Mouse (Mus musculus): ENCODE measurements around the gene Trappc6a.

Trappc6a gene

DNA sequence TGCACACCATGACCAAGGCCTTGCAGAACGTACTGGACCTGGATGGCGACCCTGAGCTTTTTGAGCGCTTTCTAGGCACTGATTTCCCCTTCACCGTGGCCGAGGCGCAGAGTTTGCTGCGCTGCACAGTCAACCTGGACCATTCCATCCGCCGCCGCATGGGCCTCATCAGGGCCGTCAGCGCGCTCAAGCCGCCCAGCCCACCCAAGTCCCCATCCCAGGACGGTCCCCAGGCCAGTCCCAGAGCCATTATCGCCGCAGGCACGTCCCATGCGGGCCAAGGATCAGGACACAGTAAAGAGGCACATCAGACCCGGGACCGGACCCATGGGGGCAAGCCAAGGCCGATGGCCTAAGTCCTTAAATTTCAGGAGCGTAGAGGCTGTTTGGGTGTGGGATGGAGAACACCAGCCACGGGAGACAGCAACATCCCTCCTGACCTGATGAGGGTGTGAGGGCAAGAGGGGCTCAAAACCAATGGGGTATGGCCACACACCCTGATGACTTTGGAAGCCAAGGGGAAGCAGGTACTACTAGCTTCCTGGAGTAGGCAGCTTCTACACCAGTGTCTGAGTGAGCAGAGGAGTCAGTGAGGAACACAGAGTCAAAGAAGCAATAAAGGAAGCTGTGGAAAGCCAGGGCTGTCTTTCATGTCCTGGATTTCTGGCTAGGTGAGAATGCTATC, 16.4 kb downstream of the Trappc6a start:
- no peak for DNase-seq

DNA sequence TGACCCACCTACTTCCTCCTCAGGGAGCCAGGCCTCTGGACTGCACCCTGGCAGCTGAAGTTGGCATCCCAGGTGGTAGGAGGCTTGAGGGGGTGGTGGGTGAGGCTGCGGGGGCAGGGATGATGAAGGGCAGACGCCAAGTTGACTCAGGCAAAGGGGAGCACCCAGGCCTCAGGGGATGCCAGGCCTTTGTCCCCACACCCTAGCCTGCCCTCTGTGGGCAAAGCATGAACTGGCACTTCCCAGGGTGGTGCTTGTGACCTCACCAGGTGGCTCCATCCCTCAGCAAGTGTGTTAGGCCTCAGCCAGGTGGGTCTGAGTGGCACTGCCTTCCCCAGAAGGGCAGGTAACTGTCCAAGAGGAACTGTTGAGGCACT, 16.9 kb downstream of the Trappc6a start:
- DNase-seq: no peak

DNA sequence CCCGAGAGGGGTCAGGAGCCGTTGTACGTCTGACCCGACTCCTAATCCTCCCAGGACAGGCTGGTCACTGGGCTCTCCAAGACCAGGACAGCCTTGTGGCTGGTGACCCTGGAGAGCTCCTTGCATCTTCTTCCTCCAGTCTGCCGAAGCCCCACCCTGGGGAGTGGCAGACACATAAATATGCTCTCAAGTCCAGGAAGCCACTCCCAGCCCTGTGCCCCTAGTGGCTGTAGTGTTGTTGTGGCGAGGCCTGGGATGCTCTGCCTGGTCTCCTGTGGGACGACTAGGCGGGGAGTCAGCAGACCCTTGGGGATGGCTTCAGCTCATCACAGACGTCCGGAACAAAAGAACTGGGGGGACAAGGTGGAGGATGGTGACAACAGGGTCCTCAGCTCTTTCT, 22.9 kb downstream of the Trappc6a start:
- no peak for DNase-seq

DNA sequence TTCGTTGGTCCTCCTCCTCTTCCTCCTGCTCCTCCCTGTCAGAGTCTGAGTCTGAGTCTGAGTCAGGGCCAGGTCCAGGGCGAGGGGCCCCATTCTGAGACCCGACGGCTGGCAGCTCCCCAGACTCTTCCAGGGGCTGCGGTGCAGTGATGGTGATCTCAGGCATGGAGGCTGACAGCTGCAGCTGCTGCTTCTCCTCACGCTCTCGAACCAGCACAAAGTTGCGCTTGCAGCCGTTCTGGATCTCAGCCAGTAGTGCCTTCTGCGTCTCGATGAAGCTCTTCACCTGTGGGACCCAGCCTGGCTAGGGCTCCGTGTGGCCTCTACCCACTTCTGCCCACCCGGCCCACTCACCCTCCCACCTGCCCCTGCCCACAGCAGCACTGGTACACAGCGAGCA, 24.0 kb downstream of the Trappc6a start:
- no peak for DNase-seq

DNA sequence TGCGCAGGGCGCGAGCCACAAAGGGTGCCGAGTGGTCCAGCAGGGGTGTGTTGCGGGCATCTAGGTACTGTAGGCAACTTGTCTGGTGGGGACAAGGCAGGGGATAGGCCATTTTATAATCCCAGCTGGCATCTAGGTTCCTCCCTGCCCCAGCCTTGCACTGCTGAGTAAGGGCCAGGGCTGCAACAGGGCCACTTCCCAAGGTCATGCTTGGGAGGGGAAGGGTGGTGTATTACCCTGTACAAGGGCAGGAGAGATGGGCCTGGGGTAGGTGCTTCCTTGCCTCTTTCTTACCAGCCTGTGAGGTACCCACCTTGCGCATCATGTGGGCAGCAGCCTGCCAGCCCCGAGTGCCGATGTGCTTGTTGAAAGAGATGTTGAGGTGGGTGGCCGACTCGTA, 26.5 kb downstream of the Trappc6a start:
- DNase-seq: no peak

DNA sequence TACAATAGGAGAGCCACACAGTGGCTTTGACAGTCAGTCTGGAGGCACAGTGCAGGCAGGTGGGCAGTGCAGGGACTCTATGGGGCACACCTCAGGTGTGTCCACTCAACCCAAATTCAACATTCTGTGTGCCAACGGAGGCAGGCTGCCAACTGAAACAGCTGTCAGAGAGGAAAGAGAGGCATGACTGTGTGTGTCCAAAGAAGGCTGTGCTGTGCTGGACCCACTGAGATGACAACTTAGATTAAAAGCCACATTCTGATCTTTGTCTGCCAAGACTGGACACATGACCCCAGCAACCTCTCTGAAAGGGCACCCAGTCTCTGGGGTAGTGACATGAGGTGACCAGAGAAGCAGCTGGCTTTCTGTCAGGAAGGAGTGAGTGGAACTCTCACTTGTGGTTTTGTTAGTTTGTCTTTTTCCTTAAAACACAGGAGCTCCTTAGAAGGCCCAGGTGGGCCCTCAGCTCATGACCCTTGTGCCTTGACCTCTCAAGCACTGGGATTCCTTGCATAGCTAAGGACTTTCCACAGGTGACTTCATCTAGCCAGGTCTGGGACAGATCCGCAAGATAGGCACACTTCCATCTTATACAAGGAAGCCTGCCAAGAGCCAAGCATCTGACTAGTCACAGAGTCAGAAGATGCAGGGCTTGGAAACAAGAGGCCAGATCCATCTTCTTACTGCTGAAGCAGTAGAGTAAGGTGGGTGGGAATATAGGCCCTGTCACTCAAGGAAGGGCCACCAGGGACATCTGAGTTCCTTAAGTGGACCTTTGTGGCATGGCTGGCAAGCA, 32.8 kb downstream of the Trappc6a start:
- peak; percentile 28 for DNase-seq

DNA sequence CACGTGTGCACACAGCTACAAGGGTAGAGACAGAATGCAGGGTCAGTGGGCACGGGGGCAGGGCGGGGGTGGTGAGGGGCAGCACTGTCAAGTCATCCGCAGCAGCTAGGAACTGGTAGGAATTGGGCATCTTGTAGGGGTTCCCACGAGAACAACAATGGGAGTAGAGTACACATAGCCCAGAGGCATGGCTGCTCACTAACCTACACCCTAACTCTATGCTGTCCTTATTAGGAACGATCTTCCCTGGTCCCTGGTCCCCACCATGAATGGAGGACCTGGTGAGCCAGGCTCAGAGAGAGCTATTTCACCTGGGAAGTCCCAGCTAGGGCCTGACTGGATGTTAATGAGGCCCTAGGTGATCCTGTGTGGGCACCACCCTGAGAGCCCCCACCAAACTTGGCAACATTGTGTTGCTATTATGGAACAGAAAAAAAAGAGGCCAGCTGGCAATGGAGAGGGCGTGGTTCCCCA, 33.5 kb downstream of the Trappc6a start:
- no peak for DNase-seq

DNA sequence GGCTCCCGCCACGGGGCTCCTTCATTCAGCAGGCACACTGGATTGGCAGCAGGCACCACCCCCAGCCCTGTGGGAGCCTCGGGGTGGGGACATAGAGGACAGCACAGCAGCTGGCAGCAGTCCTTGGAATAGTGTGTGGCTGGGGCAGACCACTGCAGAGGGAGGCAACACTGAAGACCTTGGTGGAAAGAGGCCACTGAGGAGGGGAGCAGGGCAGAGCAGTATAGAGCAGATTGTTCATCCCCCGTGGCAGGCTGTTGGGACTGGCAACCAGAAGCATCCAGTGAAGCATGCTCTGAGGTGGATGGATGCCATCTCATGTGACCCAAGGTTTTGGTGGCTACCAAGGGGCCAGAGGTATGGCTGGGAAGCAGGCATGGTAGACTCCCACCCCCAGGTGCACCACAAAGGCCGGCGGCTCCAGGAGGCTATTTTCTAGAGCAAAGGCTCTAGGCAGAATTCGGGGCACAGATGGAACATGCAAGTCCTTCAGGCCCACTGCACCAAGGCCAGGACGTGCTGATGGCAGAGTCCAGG, 34.0 kb downstream of the Trappc6a start:
- peak; percentile 43 for DNase-seq

DNA sequence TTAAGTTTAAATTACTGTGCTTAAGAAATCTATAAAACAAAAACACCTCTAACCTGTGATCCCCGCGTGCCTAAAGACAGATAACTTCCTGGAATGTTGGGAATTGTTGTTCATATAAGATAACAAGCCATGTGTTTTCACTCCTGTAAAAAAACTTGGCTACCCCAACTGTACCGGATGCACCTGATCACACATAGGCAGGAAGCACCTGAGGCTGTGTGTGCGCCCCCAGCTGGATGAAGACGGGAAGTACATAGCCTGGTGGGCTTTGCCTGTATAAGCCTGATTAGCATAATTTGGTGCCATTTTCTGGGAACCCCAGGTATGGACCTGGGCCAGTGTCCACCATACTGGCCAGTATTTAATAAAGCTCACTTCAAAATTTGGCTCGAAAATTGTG, 35.4 kb downstream of the Trappc6a start:
- DNase-seq: no peak

DNA sequence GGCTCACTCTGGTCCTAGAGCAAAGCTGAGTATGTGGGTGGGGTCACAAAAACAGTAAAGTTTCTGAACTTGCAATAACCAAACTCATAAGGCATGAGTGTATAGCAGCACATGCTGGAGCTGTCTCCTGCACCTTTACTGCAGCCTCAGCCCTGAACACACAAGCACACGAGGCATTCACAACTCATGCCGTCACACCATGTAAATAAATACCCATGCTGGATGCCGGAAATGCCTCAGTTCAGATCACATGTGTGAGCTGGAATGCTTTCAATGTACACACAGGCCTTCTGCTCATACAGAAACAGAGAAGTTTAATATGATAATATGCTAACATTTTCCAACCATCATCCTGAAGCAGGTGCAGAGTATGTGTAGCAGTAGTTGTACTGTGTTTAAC, 37.8 kb downstream of the Trappc6a start:
- DNase-seq: no peak

DNA sequence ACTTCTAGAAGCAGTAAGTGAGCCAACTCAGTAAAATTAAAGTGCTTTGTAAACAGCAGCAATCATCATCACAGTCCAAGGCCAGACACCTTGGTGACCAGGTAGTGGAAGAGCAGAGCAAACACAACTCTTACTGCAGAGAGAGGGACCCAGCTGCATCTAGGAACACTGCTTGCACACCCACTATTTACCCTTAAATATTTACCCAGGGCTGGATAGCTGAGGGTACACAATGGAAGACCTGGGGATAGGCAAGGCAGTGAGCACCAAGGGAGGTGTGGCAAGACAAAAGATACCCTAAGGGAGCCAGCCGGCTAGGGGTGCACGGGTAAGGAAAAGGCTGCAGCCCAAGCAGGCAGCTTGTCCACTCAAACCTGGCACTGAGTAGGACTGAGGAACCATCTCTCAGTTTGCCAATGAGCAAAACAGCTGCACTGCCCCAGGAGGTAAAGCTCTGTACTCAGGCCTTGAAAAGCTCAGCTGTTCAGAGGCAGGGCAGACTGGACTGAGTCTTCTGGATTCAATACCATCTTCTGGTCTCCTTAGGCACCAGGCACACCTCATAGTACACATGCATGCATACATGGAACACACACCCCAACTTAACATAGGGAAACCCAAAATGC, 39.3 kb downstream of the Trappc6a start:
- no peak for DNase-seq

DNA sequence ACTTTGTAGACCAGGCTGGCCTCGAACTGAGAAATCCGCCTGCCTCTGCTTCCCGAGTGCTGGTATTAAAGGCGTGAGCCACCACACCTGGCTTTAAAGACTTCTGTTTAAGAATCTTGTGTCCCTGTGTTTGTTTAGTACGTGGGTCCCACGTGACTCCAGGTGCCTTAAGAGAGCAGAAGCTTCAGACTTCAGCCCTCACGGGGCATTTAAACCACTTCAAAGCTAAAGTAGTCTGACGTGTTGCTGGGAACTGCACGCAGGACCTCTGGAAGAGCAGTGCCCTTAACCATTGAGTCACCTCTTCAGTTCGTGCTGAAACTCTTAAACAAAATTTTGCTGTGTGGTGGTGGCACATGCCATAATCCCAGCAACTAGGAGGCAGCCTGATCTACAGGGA, 41.2 kb downstream of the Trappc6a start:
- no peak for DNase-seq

DNA sequence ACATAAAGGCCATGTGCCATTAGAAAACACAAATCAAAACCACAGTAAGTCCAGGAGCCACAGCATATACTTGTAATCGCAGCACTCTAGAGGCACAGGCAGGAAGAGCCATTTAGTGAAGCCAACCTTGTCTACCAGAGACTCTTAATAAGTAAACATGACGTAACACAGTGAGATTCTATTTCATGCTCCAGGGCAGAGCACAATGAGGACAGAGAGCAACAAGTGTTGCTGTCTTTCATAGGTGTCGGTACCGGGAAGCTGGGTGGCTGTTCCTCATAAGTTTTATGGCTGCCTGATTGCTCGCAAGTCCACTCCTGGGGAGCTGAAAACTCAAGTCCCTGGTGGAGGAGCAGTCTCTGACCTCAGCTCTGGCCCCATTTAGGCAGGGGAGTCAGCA, 43.4 kb downstream of the Trappc6a start:
- no peak for DNase-seq

DNA sequence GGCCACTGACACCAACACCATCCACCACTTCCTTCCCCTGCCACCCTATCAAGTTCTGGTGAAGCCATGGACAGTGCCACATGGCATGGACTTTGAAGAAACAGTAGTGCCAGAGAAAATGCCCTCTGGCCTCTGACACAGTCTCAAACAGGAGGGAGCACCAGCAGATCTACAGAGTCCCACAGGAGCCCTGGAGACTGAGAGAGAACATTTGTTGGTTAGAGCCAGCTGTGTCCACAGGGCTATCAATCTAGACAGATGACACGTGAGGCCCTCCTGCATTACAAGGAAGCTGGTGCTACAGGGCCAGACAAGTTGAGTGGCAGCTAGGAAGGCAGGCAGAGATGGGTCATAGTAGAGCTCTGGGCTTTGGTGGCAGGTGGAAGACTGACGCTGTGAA, 44.2 kb downstream of the Trappc6a start:
- no peak for DNase-seq

DNA sequence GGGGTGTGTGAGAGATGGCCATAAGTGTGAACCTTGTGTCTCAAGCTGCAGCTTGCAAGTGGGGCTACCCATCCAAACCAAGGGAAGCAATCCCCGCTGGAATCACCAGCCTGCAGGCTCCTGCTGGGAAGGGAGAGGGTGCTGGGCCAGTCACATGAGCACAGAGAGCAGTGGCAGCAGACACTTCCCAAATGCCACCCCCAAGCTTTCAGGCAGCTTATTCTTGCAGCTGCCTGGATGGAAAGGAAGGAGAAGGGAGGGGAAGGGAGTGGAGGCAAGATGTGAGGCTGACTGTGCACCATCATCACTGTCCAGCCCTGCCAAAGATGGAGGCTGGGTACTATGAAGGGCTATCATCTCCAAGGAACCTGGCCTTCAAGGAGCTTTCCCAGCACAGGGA, 46.0 kb downstream of the Trappc6a start:
- DNase-seq: no peak

DNA sequence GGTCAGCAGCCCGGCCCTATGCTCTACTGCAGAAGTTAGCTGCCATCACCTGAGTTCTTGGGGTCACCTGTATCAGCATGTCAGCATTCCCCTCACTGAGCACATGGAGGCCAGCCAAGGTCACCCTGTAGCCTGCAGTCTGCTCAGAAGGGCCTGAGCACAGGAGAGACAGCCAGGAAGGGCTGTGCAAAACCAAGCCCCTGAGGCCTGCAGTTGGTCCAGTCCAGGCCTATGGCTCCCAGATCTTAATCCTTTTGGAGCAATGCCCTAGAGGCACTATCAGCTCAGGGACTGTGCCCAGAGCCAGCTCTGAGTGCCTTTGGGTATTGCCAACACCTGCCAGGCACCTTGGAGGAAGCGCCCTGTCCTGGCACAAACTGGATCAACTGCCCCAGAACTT, 48.9 kb downstream of the Trappc6a start:
- DNase-seq: peak; percentile 65

DNA sequence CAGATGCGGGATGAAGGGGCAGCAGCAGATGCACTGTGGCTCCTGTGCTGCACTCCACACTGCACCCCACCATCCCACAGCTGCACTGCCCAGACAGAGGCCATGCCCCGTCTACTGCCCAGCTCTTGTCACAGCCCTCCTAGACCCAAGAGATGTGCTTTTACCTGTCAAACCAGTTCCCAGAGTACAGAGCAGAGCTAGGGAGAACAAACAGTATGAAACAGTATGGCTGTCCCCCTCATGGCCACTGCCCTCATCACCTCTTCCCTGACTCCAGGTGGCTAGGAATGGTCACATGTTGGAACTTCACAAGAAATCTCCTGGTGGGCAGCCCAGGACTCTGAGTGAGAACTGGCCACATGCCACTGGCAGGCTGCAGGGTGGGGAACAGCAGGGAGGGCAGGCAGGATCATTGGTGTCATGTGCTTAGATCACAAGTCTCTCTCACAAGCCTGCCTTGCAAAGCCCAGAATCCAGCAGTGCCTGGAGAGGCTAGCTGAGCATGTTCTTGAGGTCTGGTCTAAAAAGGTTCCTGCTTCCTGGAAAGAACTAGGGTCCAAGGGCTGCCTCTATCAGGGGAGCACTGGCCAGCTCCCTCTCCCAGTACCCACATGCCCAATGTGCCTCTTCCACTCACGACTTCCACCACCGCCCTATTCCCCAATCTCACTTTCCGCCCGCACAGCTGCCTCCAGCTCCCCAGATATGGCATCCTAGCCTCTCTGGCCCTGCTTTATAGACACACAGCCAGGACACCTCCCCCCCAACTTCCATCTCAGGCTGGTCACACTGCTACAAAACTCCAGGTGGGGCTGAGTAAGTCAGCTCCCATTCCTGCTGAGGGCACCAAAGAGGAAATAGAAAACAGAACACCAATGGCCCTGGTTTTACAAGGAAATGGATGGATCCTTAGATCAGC, 50.0 kb downstream of the Trappc6a start:
- no peak for DNase-seq

DNA sequence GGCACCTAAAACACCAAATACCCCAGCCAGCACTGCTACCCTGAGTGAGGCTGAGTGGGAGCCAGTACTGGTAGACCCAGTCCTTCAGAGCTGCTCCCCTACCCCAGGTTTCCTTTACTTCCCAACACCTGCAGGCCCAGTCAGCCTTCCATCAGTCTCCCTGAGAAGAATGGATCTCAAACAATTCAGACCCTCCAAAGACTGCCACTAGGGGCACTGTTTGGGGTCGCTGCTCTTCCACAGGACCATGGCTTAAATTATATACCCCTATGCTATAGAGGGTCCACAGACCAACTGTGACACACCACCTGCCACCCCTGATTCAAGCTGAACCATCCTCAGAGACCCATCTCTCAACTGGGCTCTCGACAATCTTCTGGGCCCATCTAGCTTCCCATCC, 50.8 kb downstream of the Trappc6a start:
- DNase-seq: no peak

DNA sequence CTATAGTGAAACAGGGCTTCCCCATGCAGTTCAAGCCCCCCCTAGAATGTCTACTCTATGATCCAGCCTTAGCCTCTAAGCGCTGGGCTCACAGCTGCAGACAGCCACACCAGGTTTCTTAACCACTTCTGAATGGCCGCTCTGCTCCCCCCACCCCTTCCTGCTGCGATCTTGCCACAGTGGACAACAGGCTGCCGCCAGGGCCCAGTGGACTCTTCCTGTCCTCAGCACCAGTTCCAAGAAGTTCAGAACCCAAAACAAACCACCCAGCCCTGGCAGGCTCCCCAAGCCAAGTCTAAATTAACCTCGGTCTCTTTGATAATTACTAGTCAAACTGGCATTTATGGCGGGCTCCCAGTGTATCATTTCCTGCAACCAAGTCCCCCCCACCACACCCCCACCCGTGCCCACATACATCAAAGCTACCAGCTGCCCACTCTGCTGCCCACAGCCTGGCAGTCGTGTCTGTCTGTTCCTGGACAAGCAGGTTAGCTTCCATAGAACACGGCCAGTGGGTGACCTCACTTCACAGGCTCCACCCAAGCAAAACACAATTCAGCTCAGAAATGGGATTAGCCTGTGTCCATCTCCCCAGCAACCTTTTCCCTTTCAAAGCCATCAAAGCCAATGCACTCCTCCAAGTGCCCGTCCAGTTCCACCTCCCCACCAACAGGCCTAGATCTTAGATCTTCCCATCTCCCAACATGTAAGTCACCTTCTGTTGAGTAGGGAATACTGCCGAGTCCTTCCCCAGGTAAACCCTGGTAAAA, 52.5 kb downstream of the Trappc6a start:
- DNase-seq: peak; percentile 28

DNA sequence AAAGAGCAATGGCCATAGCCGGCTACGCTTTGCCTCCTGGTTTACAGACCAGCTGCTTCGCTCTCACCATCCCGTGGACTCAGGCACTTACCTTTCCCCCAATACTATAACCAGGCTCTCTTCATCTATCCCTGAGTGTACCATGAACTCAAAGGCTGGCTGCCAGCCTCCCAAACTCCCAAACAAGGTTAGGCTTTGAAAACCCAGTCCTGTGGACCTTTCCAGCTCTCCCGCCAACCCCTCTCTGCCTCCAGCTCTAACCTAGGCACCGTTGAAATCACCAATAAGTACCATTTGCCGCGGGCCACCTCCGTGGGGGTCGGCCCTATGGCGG, 53.2 kb downstream of the Trappc6a start:
- DNase-seq: peak; percentile 36

DNA sequence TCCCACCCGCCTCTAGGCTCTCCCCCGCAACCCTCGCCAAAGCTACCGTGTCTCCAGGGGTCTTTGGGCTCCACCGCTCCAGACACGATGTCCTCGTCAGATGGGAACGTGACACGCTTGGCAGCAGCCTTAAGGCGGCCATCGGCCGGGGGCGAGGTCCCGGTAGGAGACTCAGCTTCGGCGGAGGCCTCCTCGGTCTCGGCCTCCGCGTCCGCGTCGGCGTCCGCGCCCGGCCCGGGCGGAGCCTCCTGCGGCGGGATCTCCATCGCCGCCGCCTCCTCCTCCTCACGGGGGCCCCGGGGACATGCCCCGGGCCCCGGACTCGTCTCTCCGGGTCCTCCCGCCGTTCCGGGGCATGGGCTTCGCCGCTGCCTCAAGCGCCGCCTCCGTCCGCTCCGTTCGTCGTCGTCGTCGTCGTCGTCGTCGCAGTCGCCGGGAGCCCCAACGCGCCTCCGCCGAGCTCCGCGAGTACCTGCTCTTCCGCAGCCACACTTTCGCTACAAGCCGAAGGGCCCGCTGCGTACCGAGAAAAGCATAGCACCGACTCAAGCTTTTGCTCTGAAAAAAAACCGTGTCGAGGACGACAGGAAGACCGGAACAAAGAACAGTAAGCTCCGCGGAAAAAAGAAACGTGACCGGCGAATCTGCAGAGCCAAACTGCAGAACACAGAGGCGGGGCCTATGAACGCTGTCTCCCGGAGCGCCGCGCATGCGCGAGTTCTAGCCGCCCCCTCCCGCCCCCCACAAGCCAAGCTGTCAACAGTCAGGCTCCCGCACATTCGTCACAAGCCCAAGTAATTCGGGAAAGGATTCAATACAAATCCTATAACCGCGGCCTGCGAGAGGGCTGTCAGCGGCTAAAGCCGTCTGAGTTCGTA, 53.8 kb downstream of the Trappc6a start:
- DNase-seq: peak; percentile 82

Data from kidney, adult 11 months (tissue).